Mouse (Mus musculus) lung, embryonic 14.5 days (tissue): ENCODE measurements at regions not wholly inside any gene's neighbourhood (a gene's known extent, or its start where the extent isn't known, plus 50 kb on each side); places are given as distances from the start of the nearest gene placed in this dataset.

ENCODE experiments used
- ATAC-seq: fragments of 200-750 bp; cut with Nextera tagmentation; 2 replicates; pipeline ENCODE4 v1.8.0; 2017; ENCODE audit warnings: mild to moderate bottlenecking, moderate TSS enrichment, moderate library complexity; ENCODE audit not compliant: insufficient read depth
- DNase-seq: peaks from one replicate; pipeline ENCODE4 v3.0.0-alpha.2; 2015
- H3K27ac ChIP-seq: fragments of 300-500 bp; sonication (generic); 2 replicates; pipeline ENCODE4 v1.5.1; 2014; ENCODE audit warnings: low read depth, mild to moderate bottlenecking, moderate library complexity
- H3K27me3 ChIP-seq: fragments of 300-500 bp; sonication (generic); 2 replicates; pipeline ENCODE4 v1.6.1; 2014; ENCODE audit warnings: low read length, control low read depth; ENCODE audit not compliant: insufficient read depth
- H3K36me3 ChIP-seq: fragments of 300-500 bp; sonication (generic); 2 replicates; pipeline ENCODE4 v1.6.1; 2014; ENCODE audit warnings: control low read depth; ENCODE audit not compliant: insufficient read depth
- H3K4me1 ChIP-seq: fragments of 300-500 bp; sonication (generic); 2 replicates; pipeline ENCODE4 v1.6.1; 2014; ENCODE audit warnings: antibody characterized with exemption, control low read depth; ENCODE audit not compliant: insufficient read depth
- H3K4me2 ChIP-seq: fragments of 300-500 bp; sonication (generic); 2 replicates; pipeline ENCODE4 v1.6.1; 2014; ENCODE audit warnings: mild to moderate bottlenecking
- H3K4me3 ChIP-seq: fragments of 300-500 bp; sonication (generic); 2 replicates; pipeline ENCODE4 v1.5.1; 2014; ENCODE audit warnings: low read depth, low read length
- H3K9ac ChIP-seq: fragments of 300-500 bp; sonication (generic); 2 replicates; pipeline ENCODE4 v1.6.1; 2014
- H3K9me3 ChIP-seq: fragments of 300-500 bp; sonication (generic); 2 replicates; pipeline ENCODE4 v1.6.1; 2016; ENCODE audit warnings: low read depth, low read length, control low read depth
- CTCF ChIP-seq: IDR thresholded peaks from 2 replicates; pipeline ENCODE4 v1.5.1; 2016; ENCODE audit warnings: antibody characterized with exemption, low read depth
- WGBS: fragments of 180-500 bp; shearing (Covaris S2); extraction: QIAGEN DNeasy Blood & Tissue Kit; methylation state at CpG from one replicate; pipeline ENCODE4 v1.1.7; 2014; 5-methylcytosine and 5-hydroxymethylcytosine counted together

DNA sequence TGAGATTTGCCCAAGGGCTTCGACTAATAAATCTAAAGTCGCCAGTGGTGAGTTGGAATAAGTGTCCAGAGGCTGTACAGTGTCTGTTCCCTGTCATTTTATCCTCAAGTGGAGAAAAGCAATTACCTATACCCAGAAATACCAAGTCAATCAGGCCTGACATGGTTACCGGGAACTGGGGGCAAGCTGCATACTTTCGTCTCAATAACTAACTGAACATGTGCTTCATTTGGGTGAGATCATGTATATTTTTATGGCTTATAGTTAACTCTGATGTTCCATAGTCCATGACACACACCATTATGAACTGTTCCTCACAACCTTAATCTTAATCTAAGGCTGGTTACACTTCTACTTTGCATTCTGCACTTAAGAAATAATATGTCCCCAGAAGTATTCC is 462.4 kb upstream of the Cited2 start:
- no peak for ATAC-seq

DNA sequence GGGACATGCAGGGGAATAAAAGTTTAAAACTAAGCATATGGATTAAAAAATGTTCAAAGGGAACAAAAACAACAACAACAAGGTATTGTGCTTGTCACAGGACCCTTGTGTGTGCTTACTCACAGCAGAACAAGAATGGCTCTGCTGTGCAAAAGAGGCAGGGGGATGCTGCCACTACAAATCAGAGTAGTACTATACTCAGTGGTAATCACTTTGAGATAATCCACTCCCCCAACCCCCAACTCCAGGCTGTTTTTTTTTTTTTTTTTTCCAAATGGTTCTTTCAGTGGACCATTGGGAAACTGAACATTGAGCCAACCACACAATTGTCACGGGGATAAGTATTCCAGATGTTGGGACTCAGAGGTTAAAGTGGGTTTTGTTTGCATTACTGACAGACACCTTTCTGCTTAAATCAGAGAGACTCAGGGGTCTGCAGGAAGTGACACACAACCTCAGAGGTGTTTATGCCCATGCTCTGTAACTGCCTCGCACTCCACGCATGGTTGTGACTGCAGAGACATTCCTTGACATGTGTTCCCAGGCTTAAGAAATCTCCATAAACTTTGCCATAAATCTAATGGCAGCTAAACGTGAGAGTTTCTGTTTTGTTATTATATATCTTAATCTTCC is 461.7 kb upstream of the Cited2 start:
- Histone ChIP-seq H3K4me3 (no peak overlapping the region), H3K4me2 (no peak overlapping the region), H3K4me1 (peaks cover 5% of the 10 kb centered on the region; the same call in 1 of the 2 replicates), H3K9me3 (no peaks in the 10 kb centered on the region), H3K27me3 (no peaks in the 10 kb centered on the region), H3K9ac (no peak overlapping the region), H3K36me3 (no peaks in the 10 kb centered on the region), H3K27ac (no peak overlapping the region)
- WGBS: 29% methylated on average over 4 of the region's 4 CpGs
- DNase-seq: no peak
- no peak for TF ChIP-seq CTCF
- no peak for ATAC-seq

More for the DNA sequence above, 462.4 kb upstream of the Cited2 start:
- Histone ChIP-seq H3K9me3 (no peaks in the 10 kb centered on the region), H3K9ac (no peak overlapping the region), H3K4me3 (no peak overlapping the region), H3K36me3 (no peaks in the 10 kb centered on the region), H3K27ac (no peak overlapping the region), H3K4me1 (peaks cover 5% of the 10 kb centered on the region; the same call in 1 of the 2 replicates), H3K27me3 (no peaks in the 10 kb centered on the region), H3K4me2 (no peak overlapping the region)
- TF ChIP-seq CTCF: no peak
- DNase-seq: no peak
- WGBS: 80% methylated on average over 4 of the region's 4 CpGs

- H3K27ac ChIP-seq: no peak overlapping the region
- ATAC-seq: no peak
Measured at GRCm38 (mm10) chr10:17261825-17262205, 461.2 kb upstream of the Cited2 start.

DNA sequence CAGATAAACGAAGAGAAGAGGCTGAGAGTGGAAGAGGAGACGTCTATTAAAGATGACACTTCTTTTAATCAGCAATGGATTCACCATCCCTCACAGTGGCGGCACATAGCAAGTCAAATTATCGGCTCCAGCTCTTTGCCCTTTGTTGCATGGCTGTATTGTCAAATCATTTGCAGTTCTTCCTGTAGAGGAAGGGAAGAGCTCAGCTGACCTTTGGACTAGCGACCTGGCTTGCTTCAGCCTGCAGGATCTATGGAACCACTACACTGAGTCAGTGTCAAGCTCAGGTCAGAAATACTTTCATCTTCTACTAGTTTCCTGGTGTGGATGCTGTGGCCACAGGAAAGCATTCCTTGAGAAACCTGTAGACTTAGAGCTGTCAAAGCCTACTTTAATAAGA is 450.4 kb upstream of the Cited2 start:
- H3K27me3 ChIP-seq: no peaks in the 10 kb centered on the region
- DNase-seq (no peak), ATAC-seq (no peak)
- TF ChIP-seq CTCF: no peak
- no peaks in the 10 kb centered on the region for H3K36me3 ChIP-seq
- H3K9me3 ChIP-seq: no peaks in the 10 kb centered on the region
- H3K4me3 ChIP-seq: no peak overlapping the region
- H3K4me2 ChIP-seq: no peak overlapping the region
- H3K4me1 ChIP-seq: no peaks in the 10 kb centered on the region
- H3K27ac ChIP-seq: no peak overlapping the region
- 68% methylated on average over 5 of the region's 5 CpGs for WGBS
- H3K9ac ChIP-seq: no peak overlapping the region

More at GRCm38 (mm10) chr10:17261825-17262205, 461.2 kb upstream of the Cited2 start:
- peak; percentile 62 for DNase-seq
- H3K4me1 ChIP-seq: peaks cover 5% of the 10 kb centered on the region; the same call in 1 of the 2 replicates
- H3K9me3 ChIP-seq: no peaks in the 10 kb centered on the region
- no peak for TF ChIP-seq CTCF
- no peaks in the 10 kb centered on the region for H3K36me3 ChIP-seq
- 34% methylated on average over 3 of the region's 3 CpGs for WGBS
- H3K4me2 ChIP-seq: no peak overlapping the region
- no peaks in the 10 kb centered on the region for H3K27me3 ChIP-seq
- H3K4me3 ChIP-seq: no peak overlapping the region
- no peak overlapping the region for H3K9ac ChIP-seq

DNA sequence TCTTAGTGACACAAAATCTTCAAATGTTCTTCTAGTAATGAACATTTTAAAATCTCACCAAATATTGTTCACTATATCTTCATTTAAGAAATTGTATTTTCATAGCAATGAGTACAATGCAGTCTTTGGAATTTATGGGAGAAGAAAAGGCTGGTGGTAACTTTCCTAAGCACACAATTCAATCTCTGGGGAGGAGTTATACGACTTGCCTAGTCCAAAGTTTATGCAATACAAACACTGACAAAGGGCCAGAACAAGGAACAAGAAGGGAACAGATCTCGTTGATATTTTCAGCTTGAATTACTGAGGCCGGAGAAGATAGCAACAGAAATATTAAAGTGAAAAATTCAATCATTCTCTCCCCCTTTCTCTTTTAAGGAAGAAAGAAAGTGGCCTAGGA is 449.2 kb upstream of the Cited2 start:
- H3K36me3 ChIP-seq: no peaks in the 10 kb centered on the region
- DNase-seq (no peak), ATAC-seq (no peak)
- H3K4me1 ChIP-seq: no peaks in the 10 kb centered on the region
- no peaks in the 10 kb centered on the region for H3K9me3 ChIP-seq
- WGBS: 72% methylated on average over 3 of the region's 3 CpGs
- no peak overlapping the region for H3K27ac ChIP-seq
- H3K9ac ChIP-seq: no peak overlapping the region
- no peak overlapping the region for H3K4me2 ChIP-seq
- H3K4me3 ChIP-seq: no peak overlapping the region
- no peak for TF ChIP-seq CTCF
- no peaks in the 10 kb centered on the region for H3K27me3 ChIP-seq

- no peak overlapping the region for H3K9ac ChIP-seq
- DNase-seq (no peak), ATAC-seq (no peak)
- no peaks in the 10 kb centered on the region for H3K4me1 ChIP-seq
- H3K4me2 ChIP-seq: no peak overlapping the region
- H3K9me3 ChIP-seq: no peaks in the 10 kb centered on the region
- H3K27me3 ChIP-seq: no peaks in the 10 kb centered on the region
- H3K4me3 ChIP-seq: no peak overlapping the region
- H3K27ac ChIP-seq: no peak overlapping the region
- WGBS: 68% methylated on average over 1 of the region's 1 CpGs
- no peaks in the 10 kb centered on the region for H3K36me3 ChIP-seq
- TF ChIP-seq CTCF: no peak
Measured at GRCm38 (mm10) chr10:17275214-17275613, 447.8 kb upstream of the Cited2 start.

DNA sequence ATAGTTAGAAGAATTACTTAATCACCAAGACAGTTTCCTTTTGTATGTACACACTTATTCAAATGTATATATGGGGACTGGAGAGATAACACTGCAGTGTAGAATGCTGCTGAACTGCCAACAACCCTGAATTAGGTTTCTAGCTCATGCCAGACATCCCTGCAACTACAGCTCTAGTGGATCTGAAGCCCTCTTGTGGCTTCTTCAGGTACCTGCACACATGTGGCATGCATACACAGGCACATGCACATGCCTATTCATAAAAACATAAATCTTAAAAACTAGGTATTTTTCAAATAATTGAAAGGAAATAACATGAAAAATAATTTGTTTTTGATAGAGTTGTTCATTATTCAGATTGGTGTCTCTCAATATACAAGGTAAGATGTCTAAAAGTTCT is 445.1 kb upstream of the Cited2 start:
- no peak overlapping the region for H3K4me3 ChIP-seq
- DNase-seq (no peak), ATAC-seq (no peak)
- no peaks in the 10 kb centered on the region for H3K9me3 ChIP-seq
- no peak overlapping the region for H3K9ac ChIP-seq
- H3K4me1 ChIP-seq: no peaks in the 10 kb centered on the region
- TF ChIP-seq CTCF: peak; percentile 12; the same call in 1 of the 2 replicates
- H3K36me3 ChIP-seq: no peaks in the 10 kb centered on the region
- H3K27me3 ChIP-seq: no peaks in the 10 kb centered on the region
- H3K4me2 ChIP-seq: no peak overlapping the region
- no peak overlapping the region for H3K27ac ChIP-seq
